Mouse (Mus musculus) thymus, postnatal 36 days (tissue): ENCODE data around the gene Setd1a.
"Not testable (repeated sequence)": the region's sequence is repeated elsewhere in the genome, so short reads cannot be mapped to it uniquely, and the experiment has no call there.

ENCODE experiments used
- DNase-seq, 2 experiments: peaks; one replicate each; pipeline ENCODE4 v3.0.0; 2022; ENCODE audit warnings: mixed read lengths in 2 of 2

Setd1a gene

GRCm38 (mm10) chr7:127766851-127767609 is 9.4 kb upstream of the Setd1a start:
- DNase-seq: no peak

GRCm38 (mm10) chr7:127767671-127768345 is 8.7 kb upstream of the Setd1a start:
- DNase-seq: no peak

GRCm38 (mm10) chr7:127768346-127768996 is 8.0 kb upstream of the Setd1a start:
- peak; percentile 39 to 47 for DNase-seq

GRCm38 (mm10) chr7:127768997-127769593 is 7.4 kb upstream of the Setd1a start:
- peak; percentile 45 to 59 for DNase-seq

GRCm38 (mm10) chr7:127769651-127770038 is 6.8 kb upstream of the Setd1a start, which contains the start of gene Orai3:
Gene Orai3, plus strand, starts transcription at chr7:127769815.
- peak; percentile 66 to 75 for DNase-seq

GRCm38 (mm10) chr7:127770039-127770905 is 6.2 kb upstream of the Setd1a start:
- no peak for DNase-seq

GRCm38 (mm10) chr7:127771262-127771661 is 5.2 kb upstream of the Setd1a start:
- no peak for DNase-seq

- no peak for DNase-seq
These were observed 4.4 kb upstream of the Setd1a start for GRCm38 (mm10) chr7:127772080-127772479.

GRCm38 (mm10) chr7:127772557-127772956 is 3.9 kb upstream of the Setd1a start:
- DNase-seq: no peak

GRCm38 (mm10) chr7:127773664-127774384 is 2.6 kb upstream of the Setd1a start:
- DNase-seq: peak; percentile 77

GRCm38 (mm10) chr7:127775837-127776236 is 633 bp upstream of the Setd1a start:
- not testable (repeated sequence) for DNase-seq

GRCm38 (mm10) chr7:127776878-127777473 is 506 bp downstream of the Setd1a start:
- peak; percentile 95 to 96 for DNase-seq

- DNase-seq: peak; percentile 62 to 68
These were observed 1.2 kb downstream of the Setd1a start for GRCm38 (mm10) chr7:127777474-127778266.

GRCm38 (mm10) chr7:127778350-127778749 is 1.9 kb downstream of the Setd1a start:
- DNase-seq: no peak

GRCm38 (mm10) chr7:127785308-127785707 is 8.8 kb downstream of the Setd1a start, which contains the start of gene Gm49388:
Gene Gm49388, plus strand, starts transcription at chr7:127785608.
- no peak for DNase-seq

- no peak for DNase-seq
These were observed 20.8 kb downstream of the Setd1a start for GRCm38 (mm10) chr7:127797076-127797845.

GRCm38 (mm10) chr7:127798591-127798990 is 22.1 kb downstream of the Setd1a start:
- DNase-seq: no peak

- no peak for DNase-seq
These were observed 22.7 kb downstream of the Setd1a start for GRCm38 (mm10) chr7:127799211-127799610.

- DNase-seq: no peak
These were observed 23.3 kb downstream of the Setd1a start for GRCm38 (mm10) chr7:127799738-127800137.
